17 mouse cellular contexts compared by ENCODE assay signal in the genomic region with DNA sequence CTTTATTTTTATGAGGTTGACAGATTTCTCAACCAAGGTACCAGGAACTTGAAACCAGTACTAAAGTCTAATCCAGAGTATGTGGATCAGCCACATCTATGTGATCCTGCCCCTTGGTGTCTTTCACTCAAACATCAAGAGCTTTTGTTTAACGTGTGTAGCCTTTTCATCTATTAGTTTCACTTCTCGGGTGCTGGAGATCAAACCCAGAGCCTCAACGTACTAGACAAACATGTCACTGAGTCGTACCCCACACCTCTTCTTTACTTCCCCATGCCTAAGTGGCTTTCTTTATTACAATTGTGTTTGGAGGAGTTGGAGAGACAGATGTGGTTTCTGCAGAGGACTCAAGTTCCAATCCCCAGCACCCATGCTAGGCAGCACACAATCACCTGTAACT.
DNase-seq lines count a peak whose midpoint lies in the region; ATAC-seq lines count a peak whose summit lies in the region.
"Had no signal": no experiment of that assay in that cellular context is flagged by ENCODE, and none has a peak within 500 bp of the region (broad histone marks: within the 10 kb centered on the region; RNA-seq: fewer than 3 reads in every experiment).

No protein-coding gene starts in this region.

- ATAC-seq in CD4-positive, CD25-positive, alpha-beta regulatory T cell, adult 4 months: peak; percentile 37
- ATAC-seq in inflammation-experienced regulatory T-cells, adult 6 months: peak; percentile 25
- ATAC-seq: forebrain, embryonic 15.5 days; intestine, embryonic 15.5 days had no signal

- intact Hi-C loops in left cerebral cortex, postnatal 36 days (cut with DNase I): no loop called here

- peak; percentile 38 for DNase-seq in thymus, postnatal 0 days (ENCODE audit: low spot score)
- DNase-seq in thymus, postnatal 4 days: no peak
- no peak for DNase-seq in cerebellum, adult 18-20 months
- no peak for DNase-seq in left cerebral cortex, postnatal 36 days (ENCODE audit: low spot score in 2 of 2)
- DNase-seq: adrenal gland, postnatal 10 days; cerebellum, adult 11 months; cerebellum, adult 8-10 months; cerebellum, postnatal 10 days; cerebellum, postnatal 36 days; embryo, embryonic 11 days; gastrocnemius, postnatal 10 days; gastrocnemius, postnatal 36 days; heart, adult 11 months had no signal
